Mouse (Mus musculus): Measurements from ENCODE around the gene Mon1b.

The Mon1b gene

GRCm38 (mm10) chr8:113672599-113673255 lies 37.3 kb downstream of the Mon1b start:
- peak; percentile 7 for DNase-seq (ENCODE audit: low read depth, low spot score)

GRCm38 (mm10) chr8:113673300-113673699 lies 37.9 kb downstream of the Mon1b start:
- DNase-seq (ENCODE audit: low read depth, low spot score), result no peak

GRCm38 (mm10) chr8:113674611-113675010 lies 39.2 kb downstream of the Mon1b start:
- no peak for DNase-seq (ENCODE audit: low read depth, low spot score)

- no peak for DNase-seq (ENCODE audit: low read depth, low spot score)
These were observed 39.9 kb downstream of the Mon1b start for GRCm38 (mm10) chr8:113675281-113675680.

- DNase-seq (ENCODE audit: low read depth, low spot score), result no peak
These were observed 41.4 kb downstream of the Mon1b start for GRCm38 (mm10) chr8:113676811-113677210.

GRCm38 (mm10) chr8:113679361-113679760 lies 44.0 kb downstream of the Mon1b start:
- no peak for DNase-seq (ENCODE audit: low read depth, low spot score)

GRCm38 (mm10) chr8:113687889-113688542 lies 52.6 kb downstream of the Mon1b start:
- no peak for DNase-seq (ENCODE audit: low read depth, low spot score)

- DNase-seq (ENCODE audit: low read depth, low spot score), result no peak
These were observed 53.1 kb downstream of the Mon1b start for GRCm38 (mm10) chr8:113688543-113688915.

- no peak for DNase-seq (ENCODE audit: low read depth, low spot score)
These were observed 56.4 kb downstream of the Mon1b start for GRCm38 (mm10) chr8:113691622-113692343.

Data from R1 (cell line).